Mouse (Mus musculus) heart, postnatal 10 days (tissue): ENCODE data around the gene Slc38a6. TPM values are rescaled to one million over a fixed set of nuclear protein-coding genes. Genes with fewer than 3 reads are reported as not detected.
A peak's percentile ranks its signal among the peaks of the same experiment; 100 is the strongest.

Source experiments
- DNase-seq, 2 experiments: peaks; one replicate each; pipeline ENCODE4 v3.0.0; 2021
- intact Hi-C: fragments of 180-260 bp; cut with DNase I; formaldehyde crosslinking; loops from one replicate; pipeline ENCODE4 v1.15.1; 2025
- total RNA-seq, 2 experiments: library from RNA; stranded (reverse); gene quantifications; 2 replicates each; pipeline ENCODE4 v1.2.3; 2021

Gene Slc38a6
- total RNA-seq, result 1 to 10 TPM; 6.0 to 6.8 TPM

- intact Hi-C loops, result loop anchor here (5.0 kb wide), 4 partner anchors 41 to 239 kb away; no protein-coding TSS in a partner anchor
- DNase-seq, result peak; percentile 95
These were observed at the start of gene Slc38a6, which contains the start of gene Trmt5 for GRCm38 (mm10) chr12:73286287-73287092. Slc38a6 (plus strand) TSS chr12:73286779. Trmt5 (minus strand) TSS chr12:73286710.

GRCm38 (mm10) chr12:73241960-73242359 is 44.6 kb upstream of the Slc38a6 start:
- intact Hi-C loops, result no loop called here
- no peak for DNase-seq

- intact Hi-C loops, result no loop called here
- DNase-seq, result no peak
These were observed 40.9 kb upstream of the Slc38a6 start for GRCm38 (mm10) chr12:73245687-73246086.

- no peak for DNase-seq
These were observed 31.6 kb upstream of the Slc38a6 start for GRCm38 (mm10) chr12:73255006-73255405.

GRCm38 (mm10) chr12:73259269-73259668 is 27.3 kb upstream of the Slc38a6 start:
- DNase-seq, result no peak
- intact Hi-C loops, result no loop called here

More at GRCm38 (mm10) chr12:73255006-73255405, 31.6 kb upstream of the Slc38a6 start:
- intact Hi-C loops, result no loop called here

GRCm38 (mm10) chr12:73260339-73260738 is 26.2 kb upstream of the Slc38a6 start:
- DNase-seq, result no peak
- intact Hi-C loops, result no loop called here

- intact Hi-C loops, result no loop called here
- no peak for DNase-seq
These were observed 21.1 kb upstream of the Slc38a6 start for GRCm38 (mm10) chr12:73265381-73265978.

GRCm38 (mm10) chr12:73266597-73266996 is 20.0 kb upstream of the Slc38a6 start:
- intact Hi-C loops, result no loop called here
- no peak for DNase-seq

- intact Hi-C loops, result no loop called here
- no peak for DNase-seq
These were observed 18.1 kb upstream of the Slc38a6 start for GRCm38 (mm10) chr12:73268497-73268896.

GRCm38 (mm10) chr12:73269531-73269930 is 17.0 kb upstream of the Slc38a6 start:
- intact Hi-C loops, result no loop called here

GRCm38 (mm10) chr12:73269933-73270332 is 16.6 kb upstream of the Slc38a6 start:
- intact Hi-C loops, result no loop called here
- peak in 1 of 2 experiments; percentile 26 for DNase-seq

More at GRCm38 (mm10) chr12:73269531-73269930, 17.0 kb upstream of the Slc38a6 start:
- no peak for DNase-seq

- intact Hi-C loops, result no loop called here
- no peak for DNase-seq
These were observed 11.7 kb upstream of the Slc38a6 start for GRCm38 (mm10) chr12:73274921-73275320.

- intact Hi-C loops, result loop anchor here (5.0 kb wide), 4 partner anchors 40 to 240 kb away; no protein-coding TSS in a partner anchor
- DNase-seq, result peak in 1 of 2 experiments; percentile 28
These were observed 1.0 kb downstream of the Slc38a6 start for GRCm38 (mm10) chr12:73287609-73288008.

- intact Hi-C loops, result loop anchor here (5.0 kb wide), 4 partner anchors 39 to 241 kb away; no protein-coding TSS in a partner anchor
These were observed 2.0 kb downstream of the Slc38a6 start for GRCm38 (mm10) chr12:73288626-73289025.

GRCm38 (mm10) chr12:73294884-73295283 is 8.3 kb downstream of the Slc38a6 start:
- intact Hi-C loops, result no loop called here
- no peak for DNase-seq

More at GRCm38 (mm10) chr12:73288626-73289025, 2.0 kb downstream of the Slc38a6 start:
- DNase-seq, result no peak

GRCm38 (mm10) chr12:73295505-73296140 is 9.0 kb downstream of the Slc38a6 start:
- intact Hi-C loops, result no loop called here

GRCm38 (mm10) chr12:73298621-73299020 is 12.0 kb downstream of the Slc38a6 start:
- intact Hi-C loops, result no loop called here
- DNase-seq, result no peak

More at GRCm38 (mm10) chr12:73295505-73296140, 9.0 kb downstream of the Slc38a6 start:
- DNase-seq, result no peak

GRCm38 (mm10) chr12:73300531-73300930 is 14.0 kb downstream of the Slc38a6 start:
- DNase-seq, result no peak

GRCm38 (mm10) chr12:73304636-73305035 is 18.1 kb downstream of the Slc38a6 start:
- intact Hi-C loops, result no loop called here
- DNase-seq, result no peak

More at GRCm38 (mm10) chr12:73300531-73300930, 14.0 kb downstream of the Slc38a6 start:
- intact Hi-C loops, result no loop called here

GRCm38 (mm10) chr12:73307750-73308149 is 21.2 kb downstream of the Slc38a6 start:
- no peak for DNase-seq
- intact Hi-C loops, result no loop called here

- intact Hi-C loops, result no loop called here
- DNase-seq, result no peak
These were observed 22.1 kb downstream of the Slc38a6 start for GRCm38 (mm10) chr12:73308711-73309110.
